Mouse (Mus musculus) midbrain, embryonic 16.5 days (tissue): ENCODE measurements around the gene Snd1. TPM values are rescaled to one million over a fixed set of nuclear protein-coding genes. Genes with fewer than 3 reads are reported as not detected.

Experiments
- ATAC-seq: fragments of 200-750 bp; cut with Nextera tagmentation; 2 replicates; pipeline ENCODE4 v1.8.0; 2017; ENCODE audit warnings: moderate TSS enrichment
- H3K27ac ChIP-seq: fragments of 300-500 bp; sonication (generic); 2 replicates; pipeline ENCODE4 v1.5.1; 2014; ENCODE audit warnings: mild to moderate bottlenecking, low read length, mixed read lengths
- H3K27me3 ChIP-seq: fragments of 300-500 bp; sonication (generic); 2 replicates; pipeline ENCODE4 v1.6.1; 2014; ENCODE audit warnings: low read depth, low read length, mixed read lengths; ENCODE audit not compliant: control insufficient read depth, insufficient read depth
- H3K36me3 ChIP-seq: fragments of 300-500 bp; sonication (generic); 2 replicates; pipeline ENCODE4 v1.6.1; 2014; ENCODE audit warnings: mild to moderate bottlenecking, low read length, moderate library complexity, mixed read lengths; ENCODE audit not compliant: control insufficient read depth, insufficient read depth
- H3K4me1 ChIP-seq: fragments of 300-500 bp; sonication (generic); 2 replicates; pipeline ENCODE4 v1.6.1; 2014; ENCODE audit warnings: mild to moderate bottlenecking, low read length, mixed read lengths; ENCODE audit not compliant: control insufficient read depth, insufficient read depth
- H3K4me2 ChIP-seq: fragments of 300-500 bp; sonication (generic); 2 replicates; pipeline ENCODE4 v1.6.1; 2014; ENCODE audit warnings: mild to moderate bottlenecking, low read length, mixed read lengths
- H3K4me3 ChIP-seq: fragments of 300-500 bp; sonication (generic); 2 replicates; pipeline ENCODE4 v1.5.1; 2014; ENCODE audit warnings: low read depth, mild to moderate bottlenecking, low read length, moderate library complexity, mixed read lengths
- H3K9ac ChIP-seq: fragments of 300-500 bp; sonication (generic); 2 replicates; pipeline ENCODE4 v1.6.1; 2014; ENCODE audit warnings: low read depth, low read length, mixed read lengths
- H3K9me3 ChIP-seq: fragments of 300-500 bp; sonication (generic); replicated peaks from 2 replicates; pipeline ENCODE4 v1.6.1; 2014; ENCODE audit warnings: mild to moderate bottlenecking, low read length, mixed read lengths; ENCODE audit not compliant: control insufficient read depth, poor library complexity, severe bottlenecking
- WGBS: fragments of 180-500 bp; shearing (Covaris S2); extraction: QIAGEN DNeasy Blood & Tissue Kit; methylation state at CpG from one replicate; pipeline ENCODE4 v1.1.7; 2014; 5-methylcytosine and 5-hydroxymethylcytosine counted together
- polyA plus RNA-seq: library from polyadenylated mRNA; unstranded; fragments of >200 nt; fragmentation: Nextera tagmentation; extraction: Ambion mirVana; gene quantifications from 2 replicates; pipeline ENCODE4 v1.2.1, GENCODE M21; 2015

The Snd1 gene
- polyA plus RNA-seq, 1 experiment from 2014 or later, result 82.8 TPM

DNA sequence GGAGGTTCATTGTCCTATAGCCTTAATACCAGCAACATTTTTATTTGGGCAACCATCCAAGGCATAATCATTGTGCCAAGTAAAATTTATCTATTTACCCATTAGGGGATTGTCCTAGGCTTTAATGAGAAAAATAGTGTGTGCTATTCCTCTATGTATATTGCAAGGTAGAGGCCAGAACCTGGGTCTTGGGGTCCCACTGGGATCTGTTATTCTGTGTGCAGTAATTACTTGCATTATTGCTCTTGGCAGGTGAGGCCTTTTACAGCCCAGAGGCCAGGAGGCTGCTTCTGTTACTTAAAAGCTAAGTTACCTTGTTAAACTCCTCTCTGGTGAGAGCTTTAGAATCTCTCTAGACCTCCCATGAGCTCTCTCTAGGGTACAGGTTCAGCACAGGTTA lies 16.3 kb downstream of the Snd1 start:
- Histone ChIP-seq H3K4me3 (no peak overlapping the region), H3K4me1 (no peaks in the 10 kb centered on the region; the same call in 1 of the 2 replicates), H3K27ac (no peak overlapping the region), H3K4me2 (no peak overlapping the region), H3K36me3 (peaks cover 3% of the 10 kb centered on the region; the same call in 1 of the 2 replicates), H3K9ac (no peak overlapping the region), H3K27me3 (no peaks in the 10 kb centered on the region), H3K9me3 (no peaks in the 10 kb centered on the region)
- ATAC-seq, result no peak

DNA sequence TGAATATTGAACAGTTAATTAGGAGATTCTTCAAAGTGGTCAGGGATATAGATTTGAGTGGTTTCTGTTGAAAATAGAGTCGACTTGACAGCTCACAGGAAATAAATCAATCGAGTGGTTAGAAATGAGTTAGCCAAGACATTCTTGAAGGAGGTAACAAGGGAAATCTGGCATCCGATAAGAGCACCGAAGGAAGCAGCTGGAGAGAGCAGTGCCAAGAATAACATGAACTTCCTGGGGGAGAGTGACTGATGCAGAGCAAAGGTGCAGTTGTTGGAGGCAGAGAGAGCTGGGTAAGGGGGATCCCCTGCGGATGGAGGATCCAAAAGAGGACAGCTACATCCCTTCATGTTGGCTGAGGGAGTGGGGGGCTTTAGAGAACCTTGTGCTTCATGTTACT lies 22.9 kb downstream of the Snd1 start:
- H3K9me3 ChIP-seq, result no peaks in the 10 kb centered on the region
- WGBS, result 77% methylated on average over 5 of the region's 5 CpGs
- no peak for ATAC-seq
- H3K4me1 ChIP-seq, result peaks cover 3% of the 10 kb centered on the region; the same call in 1 of the 2 replicates
- H3K4me2 ChIP-seq, result no peak overlapping the region
- 0 out of 2 replicates have a peak, but pooled peaks cover 3% of the 10 kb centered on the region for H3K36me3 ChIP-seq
- no peak overlapping the region for H3K4me3 ChIP-seq
- H3K27me3 ChIP-seq, result no peaks in the 10 kb centered on the region
- no peak overlapping the region for H3K27ac ChIP-seq
- H3K9ac ChIP-seq, result no peak overlapping the region

DNA sequence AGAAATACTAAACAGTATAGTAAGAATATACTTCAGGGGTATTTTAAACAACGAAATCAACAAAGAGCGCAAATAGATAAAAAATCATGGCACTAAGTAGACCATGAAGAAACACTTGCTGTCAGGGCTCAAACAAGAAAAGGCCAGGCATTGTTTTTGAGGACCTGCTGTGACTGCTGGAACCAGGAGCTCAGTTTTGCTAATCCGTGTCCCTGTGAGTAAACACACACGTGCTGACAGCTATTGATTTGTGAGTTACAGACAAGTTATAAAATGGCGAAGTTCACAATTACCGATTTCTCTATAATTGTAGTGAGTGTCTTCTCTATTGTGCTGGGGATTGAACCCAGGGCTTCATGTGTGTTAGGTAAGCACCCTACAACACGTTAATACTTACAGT lies 27.6 kb downstream of the Snd1 start:
- Histone ChIP-seq H3K4me1 (peaks cover 3% of the 10 kb centered on the region; the same call in 1 of the 2 replicates), H3K27me3 (no peaks in the 10 kb centered on the region), H3K9me3 (no peaks in the 10 kb centered on the region), H3K36me3 (no peaks in the 10 kb centered on the region), H3K4me2 (no peak overlapping the region), H3K4me3 (no peak overlapping the region), H3K9ac (no peak overlapping the region), H3K27ac (no peak overlapping the region)
- no peak for ATAC-seq
- 78% methylated on average over 7 of the region's 7 CpGs for WGBS

DNA sequence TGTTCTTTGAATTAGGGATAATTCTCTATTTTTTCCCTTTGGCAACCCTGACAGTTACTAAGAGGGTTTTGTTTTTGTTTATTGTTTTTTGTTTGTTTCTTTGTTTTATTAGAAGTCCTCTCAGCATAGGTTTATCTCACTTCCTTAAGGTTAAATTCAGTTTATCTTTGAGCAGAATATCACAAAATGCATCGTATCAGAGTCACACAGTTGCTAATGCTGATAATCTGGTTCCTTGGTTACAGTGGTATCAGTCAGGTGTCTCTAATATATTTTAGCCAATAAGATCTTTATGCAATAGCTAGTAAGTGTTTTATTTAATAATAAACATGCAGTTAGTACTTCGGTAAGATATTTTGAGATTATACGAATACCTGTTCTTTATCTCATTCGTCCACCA lies 28.2 kb downstream of the Snd1 start:
- H3K9ac ChIP-seq, result no peak overlapping the region
- H3K36me3 ChIP-seq, result no peaks in the 10 kb centered on the region
- H3K4me2 ChIP-seq, result no peak overlapping the region
- H3K27me3 ChIP-seq, result no peaks in the 10 kb centered on the region
- no peaks in the 10 kb centered on the region for H3K9me3 ChIP-seq
- peaks cover under 1% of the 10 kb centered on the region; the same call in 1 of the 2 replicates for H3K4me1 ChIP-seq
- 94% methylated on average over 4 of the region's 4 CpGs for WGBS
- ATAC-seq, result no peak
- H3K27ac ChIP-seq, result no peak overlapping the region
- H3K4me3 ChIP-seq, result no peak overlapping the region

DNA sequence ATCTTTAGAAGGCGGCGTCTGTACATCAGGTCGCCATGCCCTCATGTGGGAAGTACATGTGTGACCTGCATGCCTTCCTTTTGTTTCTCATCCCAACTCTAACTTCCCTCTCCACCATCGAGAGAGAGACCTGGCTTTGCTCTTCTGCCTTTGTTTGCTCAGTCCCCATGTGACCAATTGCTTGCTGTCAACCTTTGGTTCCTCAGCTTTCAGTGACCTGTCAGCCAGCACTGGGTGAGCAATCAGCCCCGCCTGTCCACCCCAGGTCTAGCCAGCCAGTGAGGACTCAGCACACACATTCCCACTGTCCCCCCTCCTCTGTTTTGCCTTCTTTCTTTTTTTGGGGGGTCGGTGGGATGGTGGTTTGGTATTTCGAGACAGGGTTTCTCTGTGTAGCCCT lies 29.7 kb downstream of the Snd1 start:
- Histone ChIP-seq H3K27ac (no peak overlapping the region), H3K4me3 (no peak overlapping the region), H3K36me3 (no peaks in the 10 kb centered on the region), H3K9ac (no peak overlapping the region), H3K27me3 (no peaks in the 10 kb centered on the region), H3K4me1 (peaks cover 2% of the 10 kb centered on the region), H3K4me2 (no peak overlapping the region), H3K9me3 (no peaks in the 10 kb centered on the region)
- 94% methylated on average over 7 of the region's 7 CpGs for WGBS
- ATAC-seq, result no peak

DNA sequence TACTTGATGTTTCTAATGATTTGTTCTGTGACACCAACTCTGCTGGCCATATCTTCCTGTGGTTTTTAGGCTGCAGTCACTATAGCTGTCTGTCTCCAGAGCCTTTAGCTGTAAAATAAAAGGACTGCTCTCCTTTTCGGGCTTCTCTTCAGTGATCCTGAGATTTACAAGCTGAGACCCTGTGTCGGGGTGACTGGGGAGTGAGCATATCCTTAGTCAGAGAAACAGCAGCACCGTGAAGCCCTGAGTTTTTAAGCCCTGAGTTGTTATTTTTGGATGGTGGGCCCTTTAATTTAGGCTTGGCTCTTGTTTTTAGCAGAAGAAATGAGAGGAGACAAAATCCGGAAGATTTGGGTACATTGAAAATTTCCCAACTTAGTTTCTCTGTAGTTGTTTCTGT lies 32.8 kb downstream of the Snd1 start:
- WGBS, result 81% methylated on average over 4 of the region's 4 CpGs
- peaks cover 2% of the 10 kb centered on the region for H3K4me1 ChIP-seq
- no peak overlapping the region for H3K4me2 ChIP-seq
- no peak overlapping the region for H3K27ac ChIP-seq
- H3K36me3 ChIP-seq, result no peaks in the 10 kb centered on the region
- H3K27me3 ChIP-seq, result no peaks in the 10 kb centered on the region
- ATAC-seq, result no peak
- H3K9me3 ChIP-seq, result no peaks in the 10 kb centered on the region
- no peak overlapping the region for H3K9ac ChIP-seq
- no peak overlapping the region for H3K4me3 ChIP-seq

DNA sequence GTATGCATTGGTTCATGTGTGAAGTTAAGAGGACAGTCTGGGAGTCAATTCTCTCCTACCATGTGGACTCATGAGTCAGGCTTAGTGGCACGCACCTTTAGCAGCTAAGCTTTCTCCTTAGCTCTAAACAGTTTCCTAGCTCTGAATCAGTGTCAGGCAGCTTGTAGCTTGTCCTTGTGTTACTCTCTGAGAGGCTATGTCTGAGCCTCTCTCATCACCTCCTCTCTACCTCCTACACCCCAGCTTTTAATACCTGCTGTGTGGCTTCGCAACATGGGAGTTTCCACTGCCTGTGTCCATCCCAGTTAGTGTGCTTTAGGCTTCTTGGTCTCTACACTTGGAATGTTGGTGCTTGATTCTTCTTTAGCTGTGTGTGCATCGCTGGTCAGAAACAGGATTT lies 39.3 kb downstream of the Snd1 start:
- 97% methylated on average over 3 of the region's 3 CpGs for WGBS
- no peak for ATAC-seq
- H3K9ac ChIP-seq, result no peak overlapping the region

DNA sequence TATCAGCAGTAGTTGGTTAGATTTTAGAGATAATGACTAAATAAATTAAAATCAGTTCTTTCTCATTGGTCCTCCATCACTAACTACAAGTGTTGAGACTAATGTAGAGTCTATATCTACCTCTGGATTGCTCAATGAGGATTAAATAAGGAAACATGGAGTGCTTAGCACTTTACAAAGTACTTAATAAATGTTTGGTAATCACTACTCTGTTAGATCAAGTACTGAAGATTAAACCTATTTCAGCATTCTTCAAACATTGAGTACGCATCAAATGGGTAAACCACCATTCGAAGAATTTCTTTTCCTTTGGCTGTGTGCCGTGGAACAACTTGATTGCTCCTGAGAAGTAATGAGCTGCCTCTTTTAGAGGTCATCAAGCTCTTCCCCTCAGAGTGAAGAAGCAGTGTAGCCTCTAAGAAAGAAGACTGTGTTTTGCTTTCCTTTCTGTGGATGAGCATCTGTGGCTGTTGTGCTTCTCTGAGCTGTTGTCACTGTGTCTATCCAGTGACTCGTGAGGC lies 40.0 kb downstream of the Snd1 start:
- no peak overlapping the region for H3K9ac ChIP-seq
- no peaks in the 10 kb centered on the region for H3K9me3 ChIP-seq
- H3K27me3 ChIP-seq, result no peaks in the 10 kb centered on the region
- ATAC-seq, result no peak
- no peak overlapping the region for H3K4me3 ChIP-seq
- no peak overlapping the region for H3K27ac ChIP-seq
- no peaks in the 10 kb centered on the region for H3K4me1 ChIP-seq
- H3K4me2 ChIP-seq, result no peak overlapping the region
- 92% methylated on average over 4 of the region's 4 CpGs for WGBS
- peaks cover 12% of the 10 kb centered on the region for H3K36me3 ChIP-seq

More for the DNA sequence above, 39.3 kb downstream of the Snd1 start:
- Histone ChIP-seq H3K27ac (no peak overlapping the region), H3K4me2 (no peak overlapping the region), H3K4me3 (no peak overlapping the region), H3K36me3 (peaks cover 12% of the 10 kb centered on the region), H3K9me3 (no peaks in the 10 kb centered on the region), H3K4me1 (no peaks in the 10 kb centered on the region), H3K27me3 (no peaks in the 10 kb centered on the region)

DNA sequence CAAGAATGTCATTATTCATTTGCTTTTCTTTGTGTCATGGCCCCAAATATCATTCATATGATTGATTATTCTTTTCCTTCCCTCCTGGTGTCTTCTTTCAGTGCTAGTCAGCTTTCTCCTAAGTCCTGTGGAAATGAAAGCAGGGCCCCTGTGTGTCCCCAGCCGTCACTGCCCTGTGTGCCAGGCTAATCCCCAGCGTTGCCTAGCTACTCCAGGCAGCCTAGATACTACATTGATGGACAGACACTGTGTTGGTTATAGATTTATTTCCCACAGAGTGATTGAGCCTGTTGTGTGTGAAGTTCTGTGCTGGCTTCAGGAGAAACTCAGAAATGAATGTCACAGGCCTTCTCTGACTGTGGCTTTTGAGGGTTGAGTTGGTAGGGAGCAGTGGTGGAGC lies 41.7 kb downstream of the Snd1 start:
- H3K4me1 ChIP-seq, result no peaks in the 10 kb centered on the region
- peaks cover 12% of the 10 kb centered on the region for H3K36me3 ChIP-seq
- no peak overlapping the region for H3K9ac ChIP-seq
- ATAC-seq, result peak; percentile 56; the same call in 1 of the 2 replicates
- no peak overlapping the region for H3K4me3 ChIP-seq
- H3K27me3 ChIP-seq, result no peaks in the 10 kb centered on the region
- no peaks in the 10 kb centered on the region for H3K9me3 ChIP-seq
- WGBS, result 11% methylated on average over 2 of the region's 2 CpGs
- no peak overlapping the region for H3K27ac ChIP-seq
- no peak overlapping the region for H3K4me2 ChIP-seq
